Mouse (Mus musculus) lung, postnatal 25 days (tissue): Measurements from ENCODE around the gene Gm3194.
"Not testable (repeated sequence)": the region's sequence is repeated elsewhere in the genome, so short reads cannot be mapped to it uniquely, and the experiment has no call there.

Source experiments
- DNase-seq: peaks from one replicate; pipeline ENCODE4 v3.0.0; 2022; ENCODE audit warnings: low spot score

Gm3194 gene

DNA sequence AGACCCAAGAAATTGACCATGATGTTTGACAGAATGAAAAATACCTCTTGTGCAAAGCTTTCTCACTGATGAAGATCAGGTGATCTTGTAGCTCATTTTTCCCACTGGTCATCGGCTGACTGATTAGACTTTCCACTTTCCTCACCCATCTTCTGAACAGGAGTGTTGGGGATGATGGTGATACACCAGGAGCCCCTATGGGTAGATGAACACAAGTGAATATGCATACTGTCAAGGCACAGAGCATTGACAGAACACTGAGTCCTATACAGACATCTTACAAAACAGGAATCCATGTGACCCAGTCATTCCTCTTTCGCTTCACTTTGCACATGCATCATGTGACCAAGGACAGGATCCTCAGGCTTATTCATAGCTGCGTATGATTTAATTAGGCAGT, at the start of gene Gm3194:
Gene Gm3194 (minus strand): TSS at position 101 of the 400 bp plus-strand sequence.
- not testable (repeated sequence) for DNase-seq

DNA sequence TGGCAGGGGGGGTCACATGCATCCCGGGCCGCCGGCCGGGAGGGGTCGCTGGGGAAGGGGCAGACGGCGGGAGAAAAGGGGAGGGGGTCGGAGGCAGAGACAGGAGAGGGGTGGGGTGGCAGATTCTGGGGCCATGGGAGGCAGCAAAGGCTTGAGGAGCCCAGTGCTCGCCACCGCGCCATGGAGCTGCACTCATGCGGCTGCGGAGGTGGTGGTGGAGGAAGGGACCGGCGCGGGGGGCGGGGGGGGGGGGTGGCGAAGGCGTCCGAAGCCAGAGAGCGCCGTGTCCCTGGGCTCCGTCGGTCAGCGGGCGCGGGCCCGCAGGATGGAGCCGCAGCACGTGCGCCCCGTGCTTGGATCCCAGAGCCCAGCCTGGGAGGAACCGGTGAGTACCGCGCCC, 46.1 kb upstream of the Gm3194 start, which contains the start of gene Gm3488:
Gene Gm3488 (plus strand): TSS at position 301 of the 400 bp plus-strand sequence.
- DNase-seq, result not testable (repeated sequence)

DNA sequence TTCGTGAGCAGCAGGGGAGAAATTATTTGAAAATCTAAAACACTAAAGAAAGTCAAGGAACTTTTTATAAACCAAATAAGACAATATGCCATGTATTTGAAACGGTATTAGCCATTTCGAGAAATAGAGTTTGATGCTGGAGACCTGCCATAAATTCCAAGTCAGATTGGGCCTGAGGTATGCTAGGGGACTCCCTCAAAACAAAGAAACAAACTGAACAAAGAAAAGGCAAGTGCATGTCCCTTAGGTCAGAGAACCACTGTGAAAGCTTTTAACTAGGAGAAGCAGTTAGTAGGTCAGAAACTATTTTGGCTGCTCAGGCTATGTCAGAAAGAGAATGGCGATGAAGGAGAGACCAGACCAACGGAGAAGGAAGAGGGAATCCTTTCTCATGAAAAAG, 28.6 kb upstream of the Gm3194 start, which contains the start of gene Gm3187:
Gene Gm3187 (plus strand): TSS at position 301 of the 400 bp plus-strand sequence.
- not testable (repeated sequence) for DNase-seq

DNA sequence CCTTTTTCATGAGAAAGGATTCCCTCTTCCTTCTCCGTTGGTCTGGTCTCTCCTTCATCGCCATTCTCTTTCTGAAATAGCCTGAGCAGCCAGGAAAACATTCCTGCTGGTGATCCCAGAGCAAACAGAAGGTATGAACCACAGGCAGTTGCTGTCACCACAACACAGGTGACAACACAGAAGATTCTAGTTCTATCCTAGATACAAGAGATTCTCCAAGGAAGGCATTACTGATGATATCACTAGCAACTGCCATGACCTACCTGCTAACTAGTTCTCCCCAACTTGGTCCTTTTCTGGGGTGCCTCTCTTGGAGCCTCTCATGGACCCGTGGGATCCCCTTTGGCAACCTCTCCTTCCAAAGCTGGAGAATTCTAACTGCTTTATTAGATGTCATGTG, 22.5 kb upstream of the Gm3194 start, which contains the start of gene Gm8246:
Gene Gm8246 (minus strand): TSS at position 101 of the 400 bp plus-strand sequence.
- DNase-seq, result not testable (repeated sequence)

DNA sequence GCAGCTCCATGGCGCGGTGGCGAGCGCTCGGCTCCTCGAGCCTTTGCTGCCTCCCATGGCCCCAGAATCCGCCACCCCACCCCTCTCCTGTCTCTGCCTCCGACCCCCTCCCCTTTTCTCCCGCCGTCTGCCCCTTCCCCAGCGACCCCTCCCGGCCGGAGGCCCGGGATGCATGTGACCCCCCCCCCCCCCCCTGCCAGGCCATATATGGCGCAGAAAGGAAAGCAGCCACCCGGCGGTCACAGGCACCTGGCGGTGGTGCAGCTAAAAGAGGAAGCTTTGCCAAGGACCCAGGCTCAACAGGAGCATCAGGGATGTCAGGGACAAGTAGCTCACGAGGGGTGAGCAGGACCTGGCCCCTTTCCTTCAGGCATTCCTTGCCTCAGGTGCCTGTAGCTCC, 5.2 kb upstream of the Gm3194 start:
- not testable (repeated sequence) for DNase-seq

DNA sequence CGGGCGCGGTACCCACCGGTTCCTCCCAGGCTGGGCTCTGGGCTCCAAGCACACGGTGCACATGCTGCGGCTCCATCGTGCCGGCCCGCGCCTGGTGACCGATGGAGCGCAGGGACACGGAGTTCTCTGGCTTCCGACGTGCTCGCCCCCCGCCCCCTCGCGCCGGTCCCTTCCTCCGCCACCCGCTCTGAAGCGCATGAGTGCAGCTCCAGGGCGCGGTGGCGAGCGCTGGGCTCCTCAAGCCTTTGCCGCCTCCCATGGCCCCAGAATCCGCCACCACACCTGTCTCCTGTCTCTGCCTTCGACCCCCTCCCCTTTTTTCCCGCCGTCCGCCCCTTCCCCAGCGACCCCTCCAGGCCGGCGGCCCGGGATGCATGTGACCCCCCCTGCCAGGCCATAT, 66.3 kb downstream of the Gm3194 start, which contains the start of gene Gm3500:
Gene Gm3500 (minus strand): TSS at position 101 of the 400 bp plus-strand sequence.
- DNase-seq, result not testable (repeated sequence)
